8 mouse cellular contexts compared by ENCODE assay signal in the genomic region with DNA sequence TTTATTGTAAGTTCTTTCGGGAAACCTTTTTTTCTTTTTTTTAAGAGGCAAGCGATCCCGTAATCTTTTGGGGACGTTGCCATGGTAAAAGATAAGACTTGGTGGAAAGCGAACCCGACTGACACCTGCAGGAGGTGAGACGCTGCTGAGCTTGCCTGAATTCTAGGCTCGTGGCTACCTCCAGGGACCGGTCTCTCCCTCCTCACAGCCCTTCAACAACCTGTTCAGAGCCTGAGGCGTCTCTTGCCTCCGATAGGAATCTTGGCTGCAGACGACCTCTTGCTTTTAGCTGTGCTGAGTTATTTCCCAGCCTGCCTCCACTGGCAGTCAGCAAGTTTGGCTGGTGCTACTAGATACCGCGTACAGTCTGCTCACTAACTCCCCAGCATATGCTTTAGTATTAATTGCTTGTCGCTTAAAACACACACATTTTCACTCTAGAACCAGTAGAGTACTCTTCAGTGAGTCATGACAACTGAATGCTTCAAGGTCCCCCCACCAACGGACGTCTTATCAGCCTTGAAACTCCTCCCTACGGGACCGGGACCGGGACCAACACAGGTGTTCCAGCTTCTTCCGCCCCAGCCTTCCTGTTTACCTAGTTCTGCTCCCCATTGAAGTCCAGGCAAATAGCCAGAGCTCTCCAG. TPM values are rescaled to one million over a fixed set of nuclear protein-coding genes. Genes with fewer than 3 reads are reported as not detected.
DNase-seq lines count a peak whose midpoint lies in the region; ATAC-seq and TF ChIP-seq lines count a peak whose summit lies in the region.

No protein-coding gene starts in this region.

- no peak for TF ChIP-seq POLR2A in bone marrow, adult 2 months (IDR thresholded peaks at IDR 0.05; ENCODE audit: borderline replicate concordance, control insufficient read depth, low read depth, low read length)

- no peak for TF ChIP-seq CTCF in E14TG2a.4 (conservative IDR thresholded peaks at IDR 0.05; ENCODE audit: low read length)
- TF ChIP-seq CTCF in bone marrow, adult 2 months (IDR thresholded peaks at IDR 0.05; ENCODE audit: control insufficient read depth, insufficient read depth, low read length): no peak
- peak; percentile 48 for TF ChIP-seq CTCF in forebrain, postnatal 0 days (IDR thresholded peaks at IDR 0.05; ENCODE audit: low read depth)

- no peaks in the 10 kb centered on the region for H3K9me3 ChIP-seq in E14TG2a.4 (ENCODE audit: low read length)
- no peaks in the 10 kb centered on the region for H3K9me3 ChIP-seq in forebrain, postnatal 0 days (ENCODE audit: low read length)
- no peaks in the 10 kb centered on the region for H3K9me3 ChIP-seq in hindbrain, embryonic 14.5 days (ENCODE audit: control insufficient read depth, low read length)

- no peaks in the 10 kb centered on the region for H3K27me3 ChIP-seq in E14TG2a.4 (ENCODE audit: insufficient read depth, low read length)
- H3K27me3 ChIP-seq in forebrain, postnatal 0 days (ENCODE audit: insufficient read depth, low read length): no peaks in the 10 kb centered on the region
- H3K27me3 ChIP-seq in hindbrain, embryonic 14.5 days (ENCODE audit: control insufficient read depth, insufficient read depth, low read length): no peaks in the 10 kb centered on the region

- H3K4me1 ChIP-seq in E14TG2a.4 (replicated peaks; ENCODE audit: low read depth, low read length): peaks cover 55% of the 10 kb centered on the region
- H3K4me1 ChIP-seq in bone marrow, adult 2 months (ENCODE audit: control insufficient read depth, insufficient read depth, low read length): no peaks in the 10 kb centered on the region; the same call in 1 of the 2 replicates
- peaks cover 13% of the 10 kb centered on the region; the same call in 1 of the 2 replicates for H3K4me1 ChIP-seq in forebrain, postnatal 0 days (ENCODE audit: insufficient read depth)
- H3K4me1 ChIP-seq in hindbrain, embryonic 14.5 days (replicated peaks; ENCODE audit: control insufficient read depth, insufficient read depth, low read length): peaks cover 30% of the 10 kb centered on the region

- 2% methylated on average over 21 of the region's 21 CpGs for WGBS in bone marrow, adult 2 months
- 2% methylated on average over 21 of the region's 21 CpGs for WGBS in forebrain, postnatal 0 days
- 1% methylated on average over 21 of the region's 21 CpGs for WGBS in hindbrain, embryonic 14.5 days

- peak; percentile 85 for DNase-seq in forebrain, postnatal 0 days
- DNase-seq in hindbrain, embryonic 14.5 days (ENCODE audit: low spot score): no peak
- peak; percentile 15 to 35 for DNase-seq in layer of hippocampus, postnatal 25 days (ENCODE audit: extremely low spot score in 1 of 2, low spot score in 1 of 2)
- peak; percentile 87 for DNase-seq in lung, postnatal 25 days (ENCODE audit: low spot score)
- peak; percentile 59 to 61 for DNase-seq in right cerebral cortex, adult 2 months (ENCODE audit: low spot score in 2 of 2)

- H3K9ac ChIP-seq in forebrain, postnatal 0 days: peak overlapping the region; percentile 99
- peak overlapping the region; percentile 100 for H3K9ac ChIP-seq in hindbrain, embryonic 14.5 days

- no peak overlapping the region for H3K27ac ChIP-seq in bone marrow, adult 2 months (ENCODE audit: control insufficient read depth, insufficient read depth, low read depth, low read length, poor library complexity)
- peak overlapping the region; percentile 100 for H3K27ac ChIP-seq in forebrain, postnatal 0 days (ENCODE audit: low read depth, low read length)
- peak overlapping the region; percentile 99 for H3K27ac ChIP-seq in hindbrain, embryonic 14.5 days

- ATAC-seq in forebrain, postnatal 0 days: peak; percentile 63
- peak; percentile 42 for ATAC-seq in hindbrain, embryonic 14.5 days (ENCODE audit: low FRiP score)
- no peak for ATAC-seq in erythroid progenitor cell, adult 5-6 weeks (replicated peaks; ENCODE audit: low FRiP score, poor library complexity, severe bottlenecking)

- peak overlapping the region; percentile 91 for H3K4me3 ChIP-seq in E14TG2a.4 (replicated peaks; ENCODE audit: low read length)
- peak overlapping the region; percentile 17 for H3K4me3 ChIP-seq in bone marrow, adult 2 months (replicated peaks; ENCODE audit: control insufficient read depth, low read depth, low read length)
- H3K4me3 ChIP-seq in forebrain, postnatal 0 days (ENCODE audit: low read depth, low read length): peak overlapping the region; percentile 99
- peak overlapping the region; percentile 99 for H3K4me3 ChIP-seq in hindbrain, embryonic 14.5 days (replicated peaks; ENCODE audit: low read length)

- H3K36me3 ChIP-seq in E14TG2a.4 (ENCODE audit: insufficient read depth, low read length): no peaks in the 10 kb centered on the region
- no peaks in the 10 kb centered on the region for H3K36me3 ChIP-seq in forebrain, postnatal 0 days (ENCODE audit: insufficient read depth)
- H3K36me3 ChIP-seq in hindbrain, embryonic 14.5 days (replicated peaks; ENCODE audit: control insufficient read depth, insufficient read depth): no peaks in the 10 kb centered on the region

- H3K4me2 ChIP-seq in forebrain, postnatal 0 days (ENCODE audit: low read depth): peak overlapping the region; percentile 64
- H3K4me2 ChIP-seq in hindbrain, embryonic 14.5 days (replicated peaks): peak overlapping the region; percentile 85

RNA-seq across cellular contexts. Expression of gene Fnbp1l, which starts 0.9 kb away (rescaled TPM):
- polyA plus RNA-seq in bone marrow, adult 2 months (2011; ENCODE audit: insufficient read depth, insufficient read length, low replicate concordance, missing spikeins): 2.4 and 6.2 TPM in 2 replicates
- total RNA-seq in forebrain, postnatal 0 days (2014; rRNA removed): 161 and 203 TPM in 2 replicates
- polyA plus RNA-seq in forebrain, postnatal 0 days (2015; fragmentation: Nextera tagmentation; extraction: Ambion mirVana): 163 and 220 TPM in 2 replicates
- polyA plus RNA-seq in hindbrain, embryonic 14.5 days (2014; fragmentation: Nextera tagmentation; extraction: Ambion mirVana): 201 and 209 TPM in 2 replicates
- total RNA-seq in layer of hippocampus, postnatal 25 days (2021): 10 to 100 TPM; 32.5 to 33.9 TPM
- 0.36 and 4.2 TPM in 2 replicates for total RNA-seq in erythroid progenitor cell, adult 5-6 weeks (2015; ENCODE audit: low replicate concordance)
- 0.77 and 2.7 TPM in 2 replicates for total RNA-seq in erythroid progenitor cell, adult 5-6 weeks (2017; ENCODE audit: low replicate concordance)

Comparison
In these comparisons a context has a peak if more than half of its experiments do, and no peak if none do; other contexts are left out.
1. H3K4me3 ChIP-seq: peak in every context shown above with its lines; median percentile 99 in forebrain, postnatal 0 days; 99 in hindbrain, embryonic 14.5 days; 91 in E14TG2a.4; 17 in bone marrow, adult 2 months.
2. RNA of gene Fnbp1l, which starts 0.9 kb away (total RNA-seq): 161 to 203 TPM in forebrain, postnatal 0 days and 32.5 to 33.9 TPM in layer of hippocampus, postnatal 25 days; 0.36 to 4.2 TPM in erythroid progenitor cell, adult 5-6 weeks; every median in the first group is over 4 times any median in the second.